Mouse (Mus musculus) left cerebral cortex, adult 8-10 months (tissue): Measurements from ENCODE around the gene Senp7. TPM values are rescaled to one million over a fixed set of nuclear protein-coding genes. Genes with fewer than 3 reads are reported as not detected.
"Not testable (repeated sequence)": the region's sequence is repeated elsewhere in the genome, so short reads cannot be mapped to it uniquely, and the experiment has no call there.

ENCODE experiments used
- DNase-seq, 2 experiments: peaks; one replicate each; pipeline ENCODE4 v3.0.0; 2022; ENCODE audit warnings: low spot score in 2 of 2
- total RNA-seq, 4 experiments: library from RNA; stranded (reverse); gene quantifications; 2 replicates each; pipeline ENCODE4 v1.2.4; 2022

The Senp7 gene
- total RNA-seq: 10 to 100 TPM; 39.2 to 44.4 (median 42.8) TPM

DNA sequence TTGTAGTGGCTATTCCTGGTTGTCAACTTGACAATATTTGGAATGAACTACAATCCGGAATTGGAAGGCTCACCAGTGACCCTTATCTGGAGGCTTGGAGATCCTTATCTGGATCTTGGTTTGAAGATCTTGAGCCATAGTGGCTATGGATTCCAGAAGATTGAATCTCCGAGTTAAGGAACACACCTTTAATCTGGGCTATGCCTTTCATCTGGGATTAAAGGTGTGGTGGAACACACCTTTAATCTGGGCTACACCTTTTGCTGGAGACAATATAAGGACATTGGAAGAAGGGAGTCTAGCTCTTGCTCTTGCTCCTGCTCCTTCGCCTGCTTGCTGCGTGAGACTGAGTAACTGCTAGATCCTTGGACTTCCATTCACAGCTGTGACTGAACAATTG is at the start of gene Senp7:
Senp7 (plus strand) TSS at position 301 of the 400 bp plus-strand sequence.
- DNase-seq: not testable (repeated sequence)

DNA sequence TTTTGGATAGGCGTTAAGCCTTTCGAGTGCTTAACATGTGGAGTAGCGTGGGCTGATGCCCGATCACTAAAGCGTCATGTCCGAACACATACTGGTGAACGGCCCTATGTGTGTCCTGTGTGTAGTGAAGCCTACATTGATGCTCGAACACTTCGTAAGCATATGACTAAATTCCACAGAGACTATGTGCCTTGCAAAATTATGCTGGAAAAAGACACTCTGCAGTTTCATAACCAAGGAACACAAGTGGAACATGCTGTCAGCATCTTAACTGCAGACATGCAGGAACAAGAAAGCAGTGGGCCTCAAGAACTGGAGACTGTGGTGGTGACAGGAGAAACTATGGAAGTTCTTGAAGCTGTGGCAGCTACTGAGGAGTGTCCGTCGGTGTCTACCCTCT is 41.3 kb upstream of the Senp7 start:
- DNase-seq: no peak

DNA sequence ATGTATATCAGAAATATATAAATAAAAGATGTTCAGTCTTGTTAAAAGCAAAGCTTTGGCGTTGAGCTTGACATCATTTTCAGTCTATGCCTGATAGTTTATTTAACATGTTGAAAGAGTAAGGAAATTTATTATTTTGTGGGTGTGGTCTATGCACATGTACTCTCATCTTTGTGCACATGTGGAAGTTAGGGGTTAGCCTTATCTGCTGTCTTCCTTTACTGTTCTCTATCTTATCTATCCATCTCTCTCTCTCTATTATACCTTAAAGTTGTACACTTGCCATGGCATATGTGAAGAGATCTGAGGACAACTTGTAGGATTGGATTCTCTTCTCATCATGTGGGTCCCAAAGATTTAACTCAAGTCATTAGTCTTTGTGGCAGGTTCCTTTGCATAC is 39.3 kb upstream of the Senp7 start:
- no peak for DNase-seq

DNA sequence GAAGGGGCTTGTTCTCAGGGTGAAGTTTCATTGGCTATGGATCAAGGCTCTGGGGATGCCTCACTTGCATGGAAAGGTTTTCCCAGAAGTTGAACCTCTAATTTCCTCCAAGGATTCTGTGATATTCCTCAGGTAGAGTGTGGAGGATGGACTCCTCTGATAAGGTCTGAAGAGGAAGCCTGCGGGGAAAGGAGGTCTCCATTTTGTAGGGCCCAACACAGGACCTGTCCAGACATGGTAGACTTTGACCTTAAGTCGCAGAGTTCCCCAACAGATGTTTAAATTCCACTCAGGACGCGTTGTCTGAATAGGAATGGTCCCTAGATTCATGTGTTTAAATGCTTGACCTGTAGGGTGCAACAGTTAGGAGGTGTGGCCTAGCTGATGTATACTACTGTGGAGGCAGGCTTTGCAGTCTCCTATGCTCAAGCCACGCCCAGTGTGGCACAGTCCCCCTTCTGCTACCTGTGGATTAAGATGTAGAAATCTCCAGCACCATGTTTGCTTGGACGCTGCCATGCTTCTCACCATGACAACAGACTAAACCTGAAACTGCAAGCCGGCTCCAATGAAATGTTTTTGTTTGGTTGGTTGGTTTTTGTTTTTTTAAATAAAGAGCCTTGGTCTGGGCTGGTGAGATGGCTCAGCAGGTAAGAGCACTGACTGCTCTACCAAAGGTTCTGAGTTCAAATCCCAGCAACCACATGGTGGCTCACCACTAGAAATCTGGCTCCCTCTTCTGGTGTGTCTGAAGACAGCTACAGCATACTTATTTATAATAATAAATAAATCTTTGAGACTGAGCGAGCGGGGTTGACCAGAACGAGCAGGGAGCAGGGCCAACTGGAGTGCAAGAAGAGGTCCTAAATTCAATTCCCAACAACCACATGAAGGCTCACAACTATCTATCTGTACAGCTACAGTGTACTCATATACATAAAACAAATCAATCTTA is 35.1 kb upstream of the Senp7 start:
- DNase-seq: no peak

DNA sequence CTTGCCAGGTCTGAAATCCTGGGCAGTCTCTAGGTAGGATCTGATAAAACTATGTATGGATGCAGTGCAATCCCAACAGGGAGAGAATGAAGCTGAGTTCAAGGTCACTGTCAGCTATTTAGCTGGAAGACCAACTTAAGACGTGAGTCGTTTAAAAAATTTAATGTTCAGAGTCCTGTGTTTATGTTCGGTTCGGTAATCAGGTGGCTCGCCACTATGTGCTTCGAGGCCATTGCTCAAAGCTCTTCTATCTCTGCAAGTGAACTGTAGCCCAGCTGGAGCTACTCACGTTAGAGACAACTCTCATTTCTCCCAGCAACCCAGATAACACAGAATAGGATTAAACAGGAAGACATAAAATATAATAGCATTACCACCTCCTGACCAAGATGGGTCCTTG is 34.1 kb upstream of the Senp7 start:
- DNase-seq: no peak

DNA sequence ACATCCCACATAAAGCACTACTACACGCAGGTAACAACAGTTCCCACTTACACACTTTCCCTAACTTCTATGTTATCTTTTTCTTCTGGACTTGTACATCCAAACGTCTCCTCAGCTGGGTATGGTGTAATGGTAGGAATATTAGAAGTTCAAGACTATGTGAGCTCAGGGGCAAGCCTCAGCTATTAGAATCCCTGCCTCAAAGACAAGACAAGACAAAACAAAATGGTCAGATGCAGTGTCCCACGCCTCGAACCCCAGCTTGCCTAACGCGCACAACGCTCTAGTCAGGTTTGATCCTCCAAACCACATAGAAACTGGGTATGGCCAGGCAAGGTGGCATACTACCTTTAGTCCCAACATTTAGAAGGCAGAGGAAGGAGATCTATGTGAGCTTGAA is 28.5 kb upstream of the Senp7 start:
- DNase-seq: no peak

DNA sequence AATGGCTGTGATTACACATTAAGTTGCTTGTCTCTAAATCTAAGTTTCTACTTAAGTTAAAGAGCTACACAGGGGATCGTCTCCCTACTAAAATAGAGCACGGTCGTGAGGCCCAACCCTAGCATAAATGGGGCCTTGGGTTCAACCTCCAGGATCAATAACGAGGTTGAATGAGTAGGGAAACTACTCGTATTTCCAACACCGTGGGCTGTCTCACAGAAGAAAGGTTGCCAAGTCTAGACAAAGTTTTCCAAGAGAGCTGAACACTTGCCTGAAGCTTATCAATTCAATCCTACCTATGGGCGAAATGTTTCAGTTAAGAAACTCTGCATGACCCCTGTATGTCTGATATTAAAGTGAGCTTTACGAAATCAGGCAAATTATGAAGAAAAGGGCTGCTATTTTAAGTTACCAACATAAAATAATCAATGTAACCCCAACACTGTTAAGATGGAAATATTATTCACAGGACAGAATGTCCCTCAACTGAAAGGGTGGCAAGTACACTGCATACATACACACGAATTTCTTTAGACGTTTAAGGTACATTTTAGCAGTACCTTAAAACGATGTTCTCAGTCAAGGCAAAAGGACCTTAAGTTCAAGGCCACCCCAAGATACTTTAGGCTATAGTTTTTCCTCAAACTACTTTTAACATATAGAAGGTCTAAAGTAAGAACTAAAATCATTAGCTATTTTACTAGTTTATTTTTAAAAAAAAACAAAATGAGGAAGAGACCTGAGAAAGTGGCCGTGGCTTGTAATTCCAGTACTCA is 20.1 kb upstream of the Senp7 start:
- DNase-seq: no peak

DNA sequence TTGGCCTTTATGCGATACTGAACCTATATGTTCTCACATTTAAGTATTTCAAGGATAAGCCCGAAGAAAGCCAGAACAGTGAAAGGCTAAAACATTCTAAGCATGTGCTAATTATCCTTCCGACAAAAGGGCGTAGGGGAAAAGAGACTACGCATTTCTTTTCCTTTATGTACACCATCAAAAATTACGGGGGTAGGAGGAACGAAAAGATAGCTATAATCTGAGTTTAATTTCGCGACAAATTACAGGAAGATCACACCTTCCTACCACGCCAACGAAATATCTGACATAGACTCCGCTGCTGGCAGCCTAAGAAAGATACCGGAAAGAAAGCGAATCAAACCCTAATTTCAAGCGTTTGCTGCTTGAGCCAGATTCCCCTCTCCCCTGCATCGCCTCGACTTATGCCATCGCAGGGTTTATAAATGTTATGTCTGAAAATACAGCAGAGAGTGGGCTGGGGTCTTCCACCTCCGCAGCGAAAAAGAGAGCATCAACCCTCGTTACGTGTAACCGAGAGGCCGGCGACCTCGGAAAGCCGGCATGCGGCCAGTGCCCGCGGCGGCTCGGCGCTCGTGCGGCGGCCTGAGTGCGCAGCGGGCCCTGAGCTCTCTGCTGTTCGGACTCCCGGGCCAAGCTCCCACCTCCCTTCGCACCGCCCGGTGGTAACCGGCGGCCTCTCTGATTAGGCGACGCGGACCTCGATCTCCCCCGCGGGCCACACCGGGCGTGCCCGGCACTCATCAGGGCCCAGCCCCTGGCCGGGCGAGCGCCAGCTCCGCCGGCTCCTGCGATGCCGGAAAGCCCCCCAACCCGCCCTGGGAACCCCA is 19.2 kb upstream of the Senp7 start:
- no peak for DNase-seq

DNA sequence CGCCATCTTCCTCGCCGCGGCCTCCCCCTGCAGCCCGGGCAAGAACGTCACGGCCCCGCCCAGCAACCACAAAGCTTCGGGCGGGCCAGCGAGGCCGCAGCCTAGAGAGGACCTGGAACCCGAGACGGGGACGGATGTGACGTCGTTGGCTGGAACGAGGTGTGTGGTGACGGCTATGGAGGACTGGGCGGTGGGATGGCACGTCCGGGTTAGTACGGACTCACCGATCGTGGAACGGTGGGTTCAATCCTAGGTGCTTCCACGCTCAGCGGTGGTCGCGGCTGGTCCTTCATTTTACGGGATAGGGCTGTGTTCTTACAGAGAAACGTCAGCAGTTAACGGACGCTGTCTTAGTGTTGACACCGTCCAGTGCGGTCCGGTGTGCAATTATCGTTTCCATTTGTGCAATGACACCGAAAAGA is 18.5 kb upstream of the Senp7 start, which contains the start of gene Pcnp:
Pcnp (minus strand) TSS at position 79 of the 422 bp plus-strand sequence.
- DNase-seq: peak; percentile 93 to 96

DNA sequence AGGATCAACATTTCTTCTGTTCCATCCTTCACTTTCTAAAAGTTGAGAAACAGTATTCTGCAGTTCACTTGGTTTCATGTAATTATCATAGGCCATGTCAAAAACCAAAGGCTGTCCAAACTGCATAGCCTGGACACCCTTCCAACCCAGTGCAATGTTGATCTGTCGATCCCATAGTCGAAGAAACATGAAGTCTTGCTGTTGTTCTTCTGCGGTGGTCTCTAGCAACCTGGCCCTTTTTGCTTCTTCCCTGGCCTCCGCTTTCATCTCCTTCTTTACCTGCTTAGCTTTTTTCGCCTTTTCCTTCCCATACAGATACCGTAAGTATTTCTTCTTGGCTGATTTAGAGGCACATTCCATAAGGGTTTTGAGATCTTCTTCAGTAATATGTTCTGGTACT is 13.6 kb upstream of the Senp7 start:
- DNase-seq: no peak

DNA sequence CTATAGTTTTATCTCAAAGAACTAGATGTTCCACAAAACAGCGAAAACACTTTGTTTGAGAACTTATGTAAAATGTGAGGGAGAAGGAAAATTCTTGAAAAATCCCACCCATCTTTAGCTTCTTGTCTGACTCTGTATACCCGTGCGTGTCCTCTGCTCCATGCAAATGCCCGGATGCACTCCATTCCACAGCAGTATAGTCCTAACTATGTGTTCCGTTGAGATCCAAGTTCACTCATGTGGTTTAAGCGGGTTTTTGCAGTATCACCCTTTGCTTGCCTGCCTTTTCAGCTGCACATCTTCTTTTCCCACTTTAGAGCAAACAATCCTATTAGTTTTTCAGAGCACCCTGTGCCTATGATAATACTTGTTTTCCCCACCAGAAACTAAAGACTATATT is 11.6 kb upstream of the Senp7 start:
- no peak for DNase-seq

DNA sequence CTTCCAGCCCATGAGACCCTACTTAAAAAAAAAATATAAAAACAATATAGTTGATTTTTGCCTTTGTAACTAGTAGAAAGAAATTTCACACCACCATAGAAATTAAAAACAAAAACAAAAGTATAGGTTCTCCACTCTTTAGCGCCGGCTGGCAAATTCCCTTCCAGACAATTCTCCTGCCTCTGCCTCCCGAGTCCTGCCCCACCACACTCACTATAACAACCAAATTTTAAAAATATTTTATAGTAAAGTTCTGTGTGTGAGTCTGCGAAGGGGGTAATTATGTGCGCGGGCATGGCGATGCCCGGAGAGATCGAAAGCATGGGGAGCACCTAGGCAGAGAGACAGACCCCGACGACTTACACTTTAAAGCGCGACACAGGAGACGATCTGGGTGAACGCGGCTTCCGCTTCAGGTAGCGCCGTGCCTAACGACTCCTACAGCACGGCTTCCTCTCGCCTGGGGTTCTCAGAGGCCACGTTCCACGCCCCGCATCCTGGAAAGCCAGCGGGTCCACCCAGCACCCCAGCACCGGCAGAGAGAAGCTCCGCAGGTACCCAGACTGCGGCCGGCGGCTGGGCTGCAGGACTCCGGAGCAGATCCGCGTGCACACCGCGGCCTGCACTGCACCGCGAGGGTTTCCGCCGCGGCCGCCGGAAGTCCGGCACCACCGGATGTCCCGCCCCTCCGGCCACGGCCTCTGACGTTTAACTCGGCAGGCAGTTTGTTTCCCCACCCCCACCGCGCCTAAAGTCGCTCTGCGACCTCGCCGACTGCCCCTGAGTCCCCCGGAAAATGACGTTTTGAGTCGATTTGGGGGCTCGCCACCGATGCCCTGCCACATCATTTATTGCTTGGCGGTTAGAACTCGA is 10.8 kb upstream of the Senp7 start, which contains the start of gene Trmt10c:
Trmt10c (minus strand) TSS at position 682 of the 873 bp plus-strand sequence.
- DNase-seq: peak; percentile 85 to 87

DNA sequence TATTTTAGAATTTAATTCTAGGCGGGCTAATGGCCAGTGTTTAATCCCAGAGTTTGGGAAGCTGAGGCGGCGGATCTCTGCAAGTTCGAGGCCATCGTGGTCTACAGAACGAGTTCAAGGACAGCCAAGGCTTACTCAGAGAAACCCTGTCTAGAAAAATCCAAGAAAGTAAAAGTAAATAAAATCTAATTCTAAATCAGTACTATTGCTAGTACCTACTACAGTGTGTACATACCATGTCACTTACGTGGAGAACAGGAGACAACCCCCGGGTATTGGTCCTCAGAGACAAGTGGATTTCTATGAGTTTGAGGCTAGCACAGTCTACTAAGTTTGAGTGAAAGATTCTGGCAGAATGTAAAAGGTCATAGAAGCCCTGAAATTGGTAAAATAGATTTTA is 10.0 kb upstream of the Senp7 start:
- DNase-seq: no peak

DNA sequence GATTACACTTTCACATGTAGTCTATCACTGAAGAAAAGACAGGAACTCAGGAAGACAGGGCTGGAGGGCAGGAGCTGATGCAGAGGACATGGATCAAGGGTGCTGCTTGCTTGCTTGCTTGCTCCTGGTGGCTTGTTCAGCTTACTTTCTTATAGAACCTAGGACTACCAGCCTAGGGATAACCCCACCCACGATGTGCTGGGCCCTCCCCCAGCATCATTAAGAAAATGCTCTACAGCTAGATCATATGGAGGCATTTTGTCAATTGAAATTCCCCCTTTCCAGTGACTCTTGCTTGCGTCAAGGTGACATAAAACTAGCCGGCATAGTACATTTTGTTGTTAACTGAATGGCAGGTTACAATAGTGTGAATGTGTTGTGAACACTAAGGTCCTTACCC is 7.8 kb downstream of the Senp7 start:
- DNase-seq: no peak

DNA sequence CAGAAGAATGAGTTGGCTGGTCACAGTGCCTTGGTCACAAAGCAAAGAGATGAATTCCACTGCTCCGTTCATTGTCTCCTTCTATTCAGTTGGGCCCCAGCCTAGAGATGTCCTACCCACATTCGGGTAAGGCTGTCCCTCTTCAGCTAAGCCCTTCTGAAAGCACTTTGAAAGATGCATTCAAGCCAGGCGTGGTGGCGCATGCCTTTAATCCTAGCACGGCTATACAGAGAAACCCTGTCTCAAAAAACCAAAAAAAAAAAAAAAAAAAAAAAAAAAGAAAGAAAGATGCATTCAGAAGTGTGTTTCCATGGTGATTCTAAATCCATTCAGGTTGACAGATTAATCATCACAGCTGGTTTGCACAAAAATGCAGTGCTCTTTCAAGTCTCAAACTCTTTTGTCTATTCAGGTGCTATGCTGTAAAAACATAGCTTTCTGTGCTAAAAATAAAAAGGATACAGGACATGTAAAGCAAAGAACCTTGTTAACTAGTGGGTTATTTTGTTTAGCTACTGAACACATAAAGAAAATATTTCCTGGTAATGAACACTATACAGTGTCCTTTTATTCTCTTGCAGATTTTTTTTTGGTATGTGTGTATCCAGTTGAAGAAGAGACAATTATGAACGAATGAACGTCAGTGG is 8.9 kb downstream of the Senp7 start:
- DNase-seq: no peak

DNA sequence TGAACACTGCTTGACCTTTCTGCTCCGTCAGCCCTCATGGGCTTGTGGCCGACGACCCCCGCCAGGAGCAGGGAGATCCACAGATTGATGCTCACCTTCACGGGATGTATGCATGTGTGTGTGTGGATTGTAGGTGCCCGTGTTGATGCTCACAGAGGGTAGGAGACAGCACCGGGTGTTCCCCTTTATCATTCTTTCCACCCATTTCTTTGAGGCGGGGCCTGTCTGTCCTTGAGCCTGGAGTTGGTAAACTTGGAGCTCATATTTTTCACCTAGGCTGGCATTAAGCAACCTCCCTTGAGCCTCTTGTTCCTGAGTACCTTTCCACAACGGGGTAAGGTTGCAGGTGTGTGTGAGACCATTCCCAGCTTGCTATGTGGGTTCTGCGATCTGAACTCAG is 10.0 kb downstream of the Senp7 start:
- no peak for DNase-seq

DNA sequence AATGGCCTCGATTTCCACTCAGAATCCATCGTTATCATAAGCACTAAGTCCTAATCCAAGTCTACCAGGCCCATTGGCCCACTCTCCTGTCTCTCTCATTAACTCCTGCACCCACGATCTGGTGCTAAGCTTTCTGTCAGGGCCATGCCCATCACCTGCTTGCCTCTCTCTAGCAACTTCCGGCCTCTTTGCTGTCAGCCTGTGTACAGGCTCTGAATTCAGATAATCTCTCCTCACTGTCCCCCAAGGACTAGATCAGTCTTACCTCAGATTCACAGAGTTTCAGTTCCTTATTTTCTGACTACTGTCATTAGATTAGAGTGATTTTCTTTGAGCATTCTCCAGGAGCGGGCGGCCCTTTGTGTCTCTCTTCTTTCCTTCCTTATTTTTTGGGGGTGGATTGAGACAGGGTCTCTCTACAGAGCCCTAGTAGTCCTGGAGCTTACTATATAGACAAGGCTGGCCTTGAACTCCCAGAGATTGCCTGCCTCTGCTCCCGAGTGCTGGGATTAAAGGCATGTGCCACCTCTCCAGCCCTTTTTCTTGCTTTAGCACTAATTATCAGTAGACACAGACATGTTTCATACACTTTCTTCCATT is 14.0 kb downstream of the Senp7 start:
- DNase-seq: no peak

DNA sequence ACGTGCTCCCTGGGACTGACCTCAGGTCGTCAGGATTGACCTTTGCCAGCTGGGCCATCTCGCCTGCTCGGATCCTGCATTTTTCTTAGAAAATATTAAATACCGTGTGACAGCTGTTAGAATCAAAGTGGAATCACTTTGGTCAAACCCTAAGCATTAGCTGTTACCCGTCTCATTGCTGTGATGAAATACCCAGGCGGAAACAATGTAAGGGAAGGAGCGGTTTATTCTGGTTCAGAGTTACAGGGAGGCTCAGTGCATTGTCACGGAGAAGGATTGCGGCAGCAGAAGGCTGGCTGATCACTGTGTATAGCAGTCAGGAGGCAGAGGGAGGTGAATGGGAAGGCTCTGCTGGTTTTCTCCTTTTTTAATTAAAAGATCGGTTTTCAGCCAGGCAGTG is 14.8 kb downstream of the Senp7 start:
- no peak for DNase-seq

DNA sequence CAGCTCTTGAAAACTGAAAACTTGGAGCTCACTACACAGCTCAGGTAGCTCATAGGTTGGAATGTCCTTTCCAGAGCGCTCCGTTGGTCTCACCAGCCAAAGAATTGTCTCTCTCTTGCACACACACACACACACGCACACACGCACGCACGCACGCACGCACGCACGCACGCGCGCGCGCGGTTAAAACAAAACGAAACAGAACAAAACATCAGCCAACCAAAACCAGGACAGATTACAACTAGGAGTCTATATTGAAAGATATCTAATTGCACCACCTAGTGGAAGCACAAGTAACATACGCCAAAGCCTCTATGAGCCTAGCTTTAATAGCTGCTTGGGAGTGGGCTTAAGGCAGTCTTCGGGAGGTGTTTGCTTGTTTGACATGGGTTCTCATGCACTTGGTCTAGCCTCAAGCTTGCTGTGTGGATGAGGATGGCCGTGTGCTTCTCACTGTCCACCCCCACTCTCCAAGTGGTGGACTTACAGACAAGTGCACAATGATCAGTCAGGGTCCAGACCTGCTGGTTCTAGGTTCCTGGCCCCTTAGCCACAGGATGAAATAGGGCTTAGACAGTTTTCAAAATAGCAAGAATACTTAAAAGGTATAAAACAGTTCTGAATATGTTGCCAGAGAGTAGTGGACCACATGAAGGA is 16.3 kb downstream of the Senp7 start:
- DNase-seq: peak; percentile 40 to 71
